Mouse (Mus musculus) lung, embryonic 14.5 days (tissue): Measurements from ENCODE around the gene Cdc42se2. TPM values are rescaled to one million over a fixed set of nuclear protein-coding genes. Genes with fewer than 3 reads are reported as not detected.

ENCODE experiments used
- ATAC-seq: fragments of 200-750 bp; cut with Nextera tagmentation; 2 replicates; pipeline ENCODE4 v1.8.0; 2017; ENCODE audit warnings: mild to moderate bottlenecking, moderate TSS enrichment, moderate library complexity; ENCODE audit not compliant: insufficient read depth
- DNase-seq: peaks from one replicate; pipeline ENCODE4 v3.0.0-alpha.2; 2015
- H3K27ac ChIP-seq: fragments of 300-500 bp; sonication (generic); 2 replicates; pipeline ENCODE4 v1.5.1; 2014; ENCODE audit warnings: low read depth, mild to moderate bottlenecking, moderate library complexity
- H3K27me3 ChIP-seq: fragments of 300-500 bp; sonication (generic); 2 replicates; pipeline ENCODE4 v1.6.1; 2014; ENCODE audit warnings: low read length, control low read depth; ENCODE audit not compliant: insufficient read depth
- H3K36me3 ChIP-seq: fragments of 300-500 bp; sonication (generic); 2 replicates; pipeline ENCODE4 v1.6.1; 2014; ENCODE audit warnings: control low read depth; ENCODE audit not compliant: insufficient read depth
- H3K4me1 ChIP-seq: fragments of 300-500 bp; sonication (generic); 2 replicates; pipeline ENCODE4 v1.6.1; 2014; ENCODE audit warnings: antibody characterized with exemption, control low read depth; ENCODE audit not compliant: insufficient read depth
- H3K4me2 ChIP-seq: fragments of 300-500 bp; sonication (generic); 2 replicates; pipeline ENCODE4 v1.6.1; 2014; ENCODE audit warnings: mild to moderate bottlenecking
- H3K4me3 ChIP-seq: fragments of 300-500 bp; sonication (generic); 2 replicates; pipeline ENCODE4 v1.5.1; 2014; ENCODE audit warnings: low read depth, low read length
- H3K9ac ChIP-seq: fragments of 300-500 bp; sonication (generic); 2 replicates; pipeline ENCODE4 v1.6.1; 2014
- H3K9me3 ChIP-seq: fragments of 300-500 bp; sonication (generic); 2 replicates; pipeline ENCODE4 v1.6.1; 2016; ENCODE audit warnings: low read depth, low read length, control low read depth
- CTCF ChIP-seq: IDR thresholded peaks from 2 replicates; pipeline ENCODE4 v1.5.1; 2016; ENCODE audit warnings: antibody characterized with exemption, low read depth
- WGBS: fragments of 180-500 bp; shearing (Covaris S2); extraction: QIAGEN DNeasy Blood & Tissue Kit; methylation state at CpG from one replicate; pipeline ENCODE4 v1.1.7; 2014; 5-methylcytosine and 5-hydroxymethylcytosine counted together
- polyA plus RNA-seq: library from polyadenylated mRNA; unstranded; fragments of >200 nt; fragmentation: Nextera tagmentation; extraction: Ambion mirVana; gene quantifications from 2 replicates; pipeline ENCODE4 v1.2.1, GENCODE M21; 2014

Cdc42se2 gene
- polyA plus RNA-seq, 1 experiment from 2014 or later = 90.0 TPM

DNA sequence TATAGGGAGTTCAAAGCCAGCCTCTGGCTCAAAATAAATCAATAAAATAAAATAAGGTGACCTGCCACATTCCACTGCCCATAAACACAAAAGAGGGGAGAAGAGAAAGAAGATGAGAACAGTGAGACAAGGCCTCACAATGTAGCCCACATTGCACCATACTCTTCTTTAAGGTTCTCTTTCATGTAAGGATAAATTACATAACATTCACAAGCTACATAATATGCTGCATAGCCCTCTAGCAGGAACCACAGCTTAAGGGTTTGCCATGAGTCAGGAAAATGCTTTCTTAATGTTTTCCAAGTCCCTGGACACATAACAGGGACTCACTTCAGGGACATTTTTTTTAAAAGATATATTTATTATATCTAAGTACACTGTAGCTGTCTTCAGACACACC lies 15.9 kb downstream of the Cdc42se2 start:
- Histone ChIP-seq H3K9me3 (no peaks in the 10 kb centered on the region), H3K27ac (no peak overlapping the region), H3K4me2 (no peak overlapping the region), H3K9ac (no peak overlapping the region), H3K4me3 (no peak overlapping the region), H3K36me3 (no peaks in the 10 kb centered on the region), H3K4me1 (no peaks in the 10 kb centered on the region; the same call in 1 of the 2 replicates), H3K27me3 (no peaks in the 10 kb centered on the region)
- DNase-seq = no peak
- no peak for ATAC-seq
- no peak for TF ChIP-seq CTCF

DNA sequence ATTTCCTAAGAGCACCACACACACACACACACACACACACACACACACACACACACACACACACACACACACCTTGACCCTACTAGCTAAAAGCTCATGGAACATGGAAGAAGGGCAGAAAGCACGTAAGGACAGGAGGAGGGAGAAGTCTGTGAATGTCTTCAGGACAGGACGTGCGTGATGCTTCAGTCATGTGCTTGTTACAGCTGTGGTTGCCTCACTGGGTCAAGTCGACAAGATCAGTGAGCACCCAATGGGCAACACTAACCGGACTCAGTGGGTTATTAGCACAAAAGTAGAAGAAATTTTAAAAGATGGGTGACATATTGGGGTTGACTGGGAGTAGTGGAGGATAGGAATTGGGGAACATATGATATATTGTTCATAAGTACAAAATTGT lies 17.6 kb downstream of the Cdc42se2 start:
- Histone ChIP-seq H3K9ac (no peak overlapping the region), H3K27ac (no peak overlapping the region), H3K9me3 (no peaks in the 10 kb centered on the region), H3K36me3 (no peaks in the 10 kb centered on the region), H3K4me2 (no peak overlapping the region), H3K27me3 (no peaks in the 10 kb centered on the region), H3K4me1 (no peaks in the 10 kb centered on the region), H3K4me3 (no peak overlapping the region)
- DNase-seq (no peak), ATAC-seq (no peak)
- 78% methylated on average over 5 of the region's 5 CpGs for WGBS
- no peak for TF ChIP-seq CTCF

DNA sequence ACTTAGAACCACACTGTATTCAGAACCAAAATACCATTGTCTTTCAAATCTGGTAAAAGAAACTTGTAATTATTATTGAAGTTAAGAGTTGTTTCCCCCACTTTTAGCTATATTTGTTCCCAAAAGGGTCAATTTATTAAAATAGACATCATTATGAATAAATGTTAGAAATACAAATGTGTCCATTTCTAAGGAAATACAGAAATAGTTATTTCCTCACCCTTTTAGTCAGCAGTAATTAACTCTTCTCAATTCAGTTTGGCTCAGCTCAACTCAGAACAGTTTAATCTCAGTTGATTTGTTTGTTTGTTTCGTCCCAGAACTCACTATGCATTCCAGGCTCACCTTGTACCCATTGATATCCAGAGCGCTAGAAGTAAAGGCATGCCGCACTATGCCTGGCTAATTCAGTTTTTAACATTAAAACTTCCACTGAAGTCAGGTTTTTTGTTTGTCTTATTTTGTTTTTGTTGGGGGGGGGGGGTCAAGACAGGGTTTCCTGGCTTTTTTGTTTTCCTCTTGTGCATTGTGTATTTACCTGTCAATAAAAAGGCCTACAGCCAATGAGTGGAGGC lies 19.3 kb downstream of the Cdc42se2 start:
- no peaks in the 10 kb centered on the region for H3K36me3 ChIP-seq
- H3K4me3 ChIP-seq = no peak overlapping the region
- no peak overlapping the region for H3K9ac ChIP-seq
- no peak overlapping the region for H3K27ac ChIP-seq
- H3K4me2 ChIP-seq = no peak overlapping the region
- H3K4me1 ChIP-seq = no peaks in the 10 kb centered on the region
- DNase-seq = no peak
- ATAC-seq = no peak
- H3K27me3 ChIP-seq = no peaks in the 10 kb centered on the region
- no peaks in the 10 kb centered on the region for H3K9me3 ChIP-seq
- TF ChIP-seq CTCF = no peak
- 92% methylated on average over 3 of the region's 3 CpGs for WGBS

DNA sequence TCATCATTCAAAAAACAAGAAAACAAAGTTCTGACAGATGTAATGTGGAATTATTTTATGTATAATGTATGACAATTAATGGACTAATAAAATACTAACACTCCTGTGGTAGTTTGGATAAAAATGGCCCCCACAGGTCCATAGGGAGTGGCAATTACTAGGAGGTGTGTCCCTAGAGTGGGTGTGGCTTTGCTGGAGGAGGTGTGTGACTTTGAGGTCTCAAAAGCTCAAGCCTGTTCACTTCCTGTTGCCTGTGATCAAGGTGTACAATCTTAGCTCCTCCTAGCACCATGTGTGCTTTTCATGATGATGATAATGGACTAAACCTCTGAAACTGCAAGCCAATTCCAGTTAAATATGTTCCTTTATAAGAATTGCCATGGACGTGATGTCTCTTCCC lies 22.7 kb downstream of the Cdc42se2 start:
- no peaks in the 10 kb centered on the region for H3K36me3 ChIP-seq
- DNase-seq = no peak
- 94% methylated on average over 1 of the region's 1 CpGs for WGBS
- H3K27ac ChIP-seq = no peak overlapping the region
- ATAC-seq = no peak
- H3K4me2 ChIP-seq = no peak overlapping the region
- H3K4me1 ChIP-seq = no peaks in the 10 kb centered on the region
- no peaks in the 10 kb centered on the region for H3K9me3 ChIP-seq
- no peak for TF ChIP-seq CTCF
- H3K27me3 ChIP-seq = no peaks in the 10 kb centered on the region
- H3K9ac ChIP-seq = no peak overlapping the region
- H3K4me3 ChIP-seq = no peak overlapping the region

DNA sequence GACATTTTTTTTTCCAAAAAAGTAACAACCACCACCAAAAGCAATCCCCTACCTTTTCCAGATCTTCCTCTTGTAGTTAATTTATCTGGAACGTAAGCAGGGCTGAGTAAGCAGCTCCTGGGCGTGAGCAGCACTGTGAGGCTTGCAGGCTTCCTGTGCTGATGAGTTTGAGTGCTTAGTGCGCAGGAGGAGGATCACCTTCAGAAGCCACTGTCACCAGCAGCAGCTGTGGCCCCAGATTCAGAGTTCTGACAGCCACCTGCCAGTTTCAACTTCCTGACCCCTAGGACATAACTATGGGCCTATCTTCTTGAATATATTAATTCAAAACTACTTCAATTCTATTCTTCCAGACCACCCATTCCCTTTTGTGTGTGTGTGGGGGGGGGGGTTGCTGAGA lies 23.4 kb downstream of the Cdc42se2 start:
- TF ChIP-seq CTCF = no peak

DNA sequence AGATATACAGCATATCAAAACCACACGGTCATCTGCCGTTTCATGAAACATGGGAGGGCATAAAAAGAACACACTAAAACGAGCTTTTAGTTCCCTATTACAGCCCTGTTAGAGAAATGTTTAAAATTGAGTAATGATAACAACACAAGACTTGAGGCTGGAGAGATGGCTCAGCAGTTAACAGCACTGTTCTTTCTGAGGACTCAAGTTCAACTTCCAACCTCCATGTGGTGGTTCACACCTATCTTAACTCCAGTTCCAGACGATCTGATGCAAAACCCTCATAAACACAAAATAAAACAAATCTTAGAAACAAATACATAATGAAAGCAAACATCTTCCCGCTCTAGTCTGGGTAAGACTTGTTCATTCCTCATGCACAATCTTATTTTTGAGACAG lies 24.7 kb downstream of the Cdc42se2 start:
- 77% methylated on average over 5 of the region's 5 CpGs for WGBS
- Histone ChIP-seq H3K4me3 (no peak overlapping the region), H3K9ac (no peak overlapping the region), H3K9me3 (no peaks in the 10 kb centered on the region), H3K27ac (no peak overlapping the region), H3K36me3 (no peaks in the 10 kb centered on the region), H3K4me1 (no peaks in the 10 kb centered on the region; the same call in 1 of the 2 replicates), H3K27me3 (no peaks in the 10 kb centered on the region), H3K4me2 (no peak overlapping the region)
- ATAC-seq = no peak
- no peak for TF ChIP-seq CTCF
- DNase-seq = no peak

More for the DNA sequence above, 23.4 kb downstream of the Cdc42se2 start:
- Histone ChIP-seq H3K4me1 (no peaks in the 10 kb centered on the region), H3K9me3 (no peaks in the 10 kb centered on the region), H3K27me3 (no peaks in the 10 kb centered on the region), H3K9ac (no peak overlapping the region), H3K4me2 (no peak overlapping the region), H3K36me3 (no peaks in the 10 kb centered on the region), H3K27ac (no peak overlapping the region), H3K4me3 (no peak overlapping the region)
- 71% methylated on average over 3 of the region's 3 CpGs for WGBS
- DNase-seq (no peak), ATAC-seq (no peak)

DNA sequence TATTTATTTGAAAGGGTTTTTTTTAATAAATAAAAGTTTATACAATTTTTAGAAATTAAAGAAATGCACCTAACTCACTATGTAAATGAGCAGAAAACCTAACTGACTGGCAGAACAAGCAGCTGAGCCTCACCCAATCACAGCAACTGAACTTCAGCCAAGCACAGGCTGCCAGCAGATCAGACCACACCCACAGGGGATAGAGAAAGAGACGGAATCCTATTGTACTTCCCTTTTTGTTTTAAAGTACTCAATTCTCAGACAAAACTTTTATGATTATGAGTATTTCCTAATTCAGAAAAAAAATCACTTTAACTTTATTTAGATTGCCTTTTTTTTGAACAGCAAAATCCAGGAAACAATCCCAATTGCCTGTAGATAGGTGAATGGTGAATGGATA lies 29.5 kb downstream of the Cdc42se2 start:
- Histone ChIP-seq H3K27me3 (no peaks in the 10 kb centered on the region), H3K4me3 (no peak overlapping the region), H3K9ac (no peak overlapping the region), H3K36me3 (peaks cover 17% of the 10 kb centered on the region; the same call in 1 of the 2 replicates), H3K4me2 (no peak overlapping the region), H3K27ac (no peak overlapping the region), H3K4me1 (no peaks in the 10 kb centered on the region; the same call in 1 of the 2 replicates), H3K9me3 (no peaks in the 10 kb centered on the region)
- WGBS = 35% methylated on average over 1 of the region's 1 CpGs
- ATAC-seq = no peak
- DNase-seq = no peak
- no peak for TF ChIP-seq CTCF
